Mouse (Mus musculus): Measurements from ENCODE around the gene Icam1. TPM values are rescaled to one million over a fixed set of nuclear protein-coding genes. Genes with fewer than 3 reads are reported as not detected.

The Icam1 gene
- polyA plus RNA-seq, 1 experiment from 2014 or later, result 13.9 TPM

DNA sequence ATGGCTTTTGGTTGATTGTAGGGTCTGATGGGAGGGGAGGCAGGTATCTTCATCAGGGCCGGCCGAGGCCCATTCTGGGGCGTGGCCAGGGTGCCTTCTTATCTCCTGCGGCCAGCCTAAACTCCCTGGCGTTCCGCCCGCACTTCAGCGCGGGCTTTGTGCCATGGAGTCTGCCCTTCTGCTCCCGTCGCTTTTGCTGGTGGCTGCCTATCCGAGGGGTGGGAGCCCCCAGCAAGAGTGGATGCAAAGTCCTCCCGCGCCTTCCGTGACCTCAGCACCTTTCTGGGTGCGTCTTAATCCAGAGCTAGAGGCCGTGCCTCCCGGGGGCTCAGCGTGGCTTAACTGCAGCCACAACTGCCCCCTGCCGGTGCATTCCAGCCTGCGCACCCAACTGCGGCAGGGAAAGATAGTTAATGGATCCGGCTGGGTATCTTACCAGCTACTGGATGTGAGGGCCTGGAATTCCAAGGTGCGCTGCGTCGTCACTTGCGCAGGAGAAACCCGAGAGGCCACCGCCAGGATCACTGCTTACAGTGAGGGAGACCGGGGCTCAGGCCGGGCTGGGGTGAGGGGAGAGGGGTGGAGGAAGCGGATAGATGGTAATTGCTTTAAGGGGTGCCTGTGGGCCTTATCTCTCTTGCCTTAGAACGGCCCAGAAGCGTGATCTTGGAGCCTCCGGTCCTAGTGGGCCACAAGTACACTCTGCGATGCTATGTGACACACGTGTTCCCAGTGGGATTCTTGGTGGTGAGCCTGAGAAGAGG is 13.7 kb downstream of the Icam1 start, which contains the start of gene Icam4:
Icam4 (plus strand) TSS at position 83 of the 764 bp plus-strand sequence.
- H3K4me3 ChIP-seq, result peak within 1 kb of the TSS; percentile 53
- H3K9me3 ChIP-seq, result no peaks in the 10 kb centered on the region
- H3K9ac ChIP-seq, result peak within 1 kb of the TSS; percentile 53; the same call in 1 of the 2 replicates
- peak within 1 kb of the TSS; percentile 94 for H3K4me2 ChIP-seq (replicated peaks)
- no peak within 1 kb of the TSS for H3K27ac ChIP-seq
- no peak for ATAC-seq (ENCODE audit: low FRiP score, low read depth)
- H3K27me3 ChIP-seq, result peaks cover 82% of the 10 kb centered on the region
- H3K36me3 ChIP-seq, result no peaks in the 10 kb centered on the region
- WGBS, result 2% methylated on average over 37 of the region's 37 CpGs
- H3K4me1 ChIP-seq, result peaks cover 46% of the 10 kb centered on the region

DNA sequence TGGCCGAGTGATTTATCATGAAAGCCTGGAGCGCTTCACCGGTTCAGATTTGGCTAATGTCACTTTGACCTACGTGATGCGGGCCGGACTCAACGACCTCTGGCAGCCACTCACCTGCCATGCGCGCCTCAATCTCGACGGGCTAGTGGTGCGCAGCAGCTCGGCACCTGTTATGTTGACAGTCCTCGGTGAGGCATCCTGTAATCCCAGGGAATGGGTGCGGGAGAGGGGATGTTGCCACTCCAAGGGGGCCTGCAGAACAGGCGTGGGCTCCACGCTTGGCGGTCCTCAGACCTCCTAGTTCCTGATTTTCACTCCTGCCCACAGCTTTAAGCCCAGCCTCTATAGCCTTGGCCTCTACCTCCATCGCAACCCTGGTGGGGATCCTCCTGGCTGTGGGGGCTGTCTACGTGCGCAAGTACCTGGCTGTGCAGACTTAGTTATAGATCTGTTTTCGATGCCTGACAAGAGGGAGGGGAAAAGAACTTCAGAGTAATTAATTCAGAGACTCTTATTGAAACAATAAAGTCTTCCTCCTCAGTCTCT is 14.3 kb downstream of the Icam1 start:
- Histone ChIP-seq H3K9me3 (no peaks in the 10 kb centered on the region), H3K9ac (no peak overlapping the region), H3K27me3 (peaks cover 88% of the 10 kb centered on the region), H3K4me3 (peak overlapping the region; percentile 53), H3K27ac (no peak overlapping the region), H3K4me1 (peaks cover 51% of the 10 kb centered on the region), H3K4me2 (replicated peaks) (peak overlapping the region; percentile 94), H3K36me3 (no peaks in the 10 kb centered on the region)
- 20% methylated on average over 22 of the region's 22 CpGs for WGBS
- no peak for ATAC-seq (ENCODE audit: low FRiP score, low read depth)

DNA sequence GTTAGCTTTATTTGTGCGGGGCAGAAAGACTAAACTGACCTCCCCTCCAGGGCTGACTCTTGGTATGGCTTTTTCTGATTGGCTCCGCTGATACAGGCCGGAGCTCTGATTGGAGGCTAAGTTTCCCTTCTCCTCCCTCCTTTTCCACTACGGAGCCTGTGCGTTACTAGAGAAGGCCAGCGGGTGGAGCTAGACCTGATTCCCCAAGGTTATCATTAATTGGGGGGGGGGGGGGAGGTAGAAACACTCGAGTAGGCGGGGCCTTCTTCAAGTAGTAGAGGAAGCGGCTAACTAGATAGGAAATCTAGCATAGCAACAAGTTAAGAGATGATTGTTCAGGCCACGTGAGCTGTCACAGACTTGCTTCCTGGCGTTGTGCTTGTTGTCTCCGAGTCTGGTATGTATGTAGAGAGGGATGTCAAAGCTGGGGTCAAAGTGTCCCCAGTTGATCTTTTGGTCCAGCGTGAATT is 15.0 kb downstream of the Icam1 start:
- Histone ChIP-seq H3K9me3 (no peaks in the 10 kb centered on the region), H3K36me3 (no peaks in the 10 kb centered on the region), H3K4me1 (peaks cover 51% of the 10 kb centered on the region), H3K27me3 (peaks cover 89% of the 10 kb centered on the region), H3K4me2 (replicated peaks) (peak overlapping the region; percentile 94), H3K9ac (no peak overlapping the region), H3K27ac (no peak overlapping the region; the same call in 1 of the 2 replicates), H3K4me3 (peak overlapping the region; percentile 53)
- WGBS, result under 1% methylated on average over 13 of the region's 13 CpGs
- 0 out of 2 replicates have a peak, but pooled peaks have one; percentile 55 for ATAC-seq (ENCODE audit: low FRiP score, low read depth)

DNA sequence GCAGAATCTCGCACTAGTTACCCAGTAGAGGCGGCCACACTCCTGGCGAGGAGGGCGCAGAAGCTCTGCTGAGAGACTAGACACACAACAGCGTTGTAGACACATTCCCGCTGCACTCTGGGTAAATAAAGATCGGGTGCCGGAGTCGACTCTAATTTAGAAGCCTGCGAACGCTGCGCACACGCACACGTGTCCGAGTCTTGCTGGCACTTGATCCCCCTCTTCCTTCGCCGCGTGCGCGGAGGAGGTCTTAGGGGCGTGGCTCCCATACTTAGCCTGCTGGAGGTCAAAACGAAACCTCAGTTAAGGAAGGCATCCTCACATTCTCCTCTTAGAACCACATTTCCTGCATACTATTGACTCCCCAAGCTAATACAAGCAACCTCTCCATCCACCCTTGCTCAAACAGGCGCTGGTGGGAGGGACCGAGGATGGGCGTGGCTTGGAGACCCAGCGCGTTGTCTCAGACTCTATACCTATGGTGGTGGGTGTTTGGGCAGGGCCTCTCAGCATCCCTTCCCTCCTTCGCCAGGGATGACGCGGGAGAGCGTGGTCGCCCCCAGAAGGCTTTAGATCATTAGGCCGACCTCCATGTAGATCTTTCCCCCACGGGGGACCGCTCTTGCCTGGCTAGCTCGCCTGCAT is 15.6 kb downstream of the Icam1 start:
- under 1% methylated on average over 36 of the region's 36 CpGs for WGBS
- Histone ChIP-seq H3K9me3 (no peaks in the 10 kb centered on the region), H3K9ac (peak overlapping the region; percentile 46; the same call in 1 of the 2 replicates), H3K27ac (no peak overlapping the region; the same call in 1 of the 2 replicates), H3K27me3 (peaks cover 93% of the 10 kb centered on the region), H3K4me2 (replicated peaks) (peak overlapping the region; percentile 94), H3K4me1 (peaks cover 55% of the 10 kb centered on the region), H3K36me3 (no peaks in the 10 kb centered on the region), H3K4me3 (peak overlapping the region; percentile 53)
- peak; percentile 21 for ATAC-seq (ENCODE audit: low FRiP score, low read depth)

DNA sequence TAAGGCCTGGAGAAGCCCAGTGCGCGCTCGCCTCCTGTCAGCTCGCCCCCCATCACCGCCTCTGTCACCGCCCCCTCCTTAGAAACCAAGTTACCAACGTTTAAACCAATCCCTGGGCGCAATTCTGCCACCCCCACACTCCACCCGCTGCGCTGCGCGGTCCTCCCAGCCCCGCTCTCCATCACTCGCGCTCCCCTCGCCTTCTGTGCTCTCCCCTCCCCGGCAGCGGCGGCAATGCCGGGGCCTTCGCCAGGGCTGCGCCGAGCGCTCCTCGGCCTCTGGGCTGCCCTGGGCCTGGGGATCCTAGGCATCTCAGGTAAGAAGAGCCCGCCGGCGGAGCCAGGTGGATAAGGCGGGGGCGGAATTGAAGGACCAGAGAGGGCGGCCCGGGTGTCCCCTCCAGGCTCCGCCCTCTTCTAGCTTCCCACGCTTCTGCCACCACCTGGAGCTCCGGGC is 16.1 kb downstream of the Icam1 start, which contains the start of gene Icam5:
Icam5 (plus strand) TSS at position 178 of the 456 bp plus-strand sequence.
- Histone ChIP-seq H3K27me3 (peaks cover 93% of the 10 kb centered on the region), H3K27ac (no peak within 1 kb of the TSS; the same call in 1 of the 2 replicates), H3K4me1 (peaks cover 60% of the 10 kb centered on the region), H3K36me3 (no peaks in the 10 kb centered on the region), H3K9me3 (no peaks in the 10 kb centered on the region), H3K4me2 (replicated peaks) (peak within 1 kb of the TSS; percentile 94), H3K4me3 (peak within 1 kb of the TSS; percentile 53), H3K9ac (peak within 1 kb of the TSS; percentile 61)
- 0% methylated on average over 35 of the region's 35 CpGs for WGBS
- ATAC-seq (ENCODE audit: low FRiP score, low read depth), result 0 out of 2 replicates have a peak, but pooled peaks have one; percentile 0

DNA sequence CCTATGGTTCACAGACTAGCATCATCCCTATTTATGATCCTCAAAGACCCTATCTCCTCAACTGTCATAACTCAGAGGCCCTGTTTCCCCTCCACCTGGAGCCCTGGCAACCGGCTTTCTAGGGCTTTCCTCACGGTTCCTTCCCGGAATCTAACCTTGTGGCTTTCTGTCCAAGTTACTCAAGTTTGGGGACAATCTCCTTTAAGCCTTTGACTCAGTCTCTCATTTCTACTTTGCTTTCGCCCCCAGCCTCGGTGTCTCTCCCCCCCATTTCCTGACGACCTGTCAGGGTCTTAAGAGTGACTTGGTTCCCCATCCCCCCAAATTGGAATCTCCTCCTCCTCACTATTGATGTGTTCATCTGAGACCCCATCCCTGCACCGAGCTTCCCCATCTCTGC is 16.7 kb downstream of the Icam1 start:
- peaks cover 66% of the 10 kb centered on the region for H3K4me1 ChIP-seq
- H3K27me3 ChIP-seq, result peaks cover 95% of the 10 kb centered on the region
- no peak overlapping the region for H3K27ac ChIP-seq
- peak overlapping the region; percentile 61; the same call in 1 of the 2 replicates for H3K9ac ChIP-seq
- peak overlapping the region; percentile 94 for H3K4me2 ChIP-seq (replicated peaks)
- H3K36me3 ChIP-seq, result no peaks in the 10 kb centered on the region
- no peaks in the 10 kb centered on the region for H3K9me3 ChIP-seq
- H3K4me3 ChIP-seq, result peak overlapping the region; percentile 53
- 1% methylated on average over 7 of the region's 7 CpGs for WGBS
- no peak for ATAC-seq (ENCODE audit: low FRiP score, low read depth)

DNA sequence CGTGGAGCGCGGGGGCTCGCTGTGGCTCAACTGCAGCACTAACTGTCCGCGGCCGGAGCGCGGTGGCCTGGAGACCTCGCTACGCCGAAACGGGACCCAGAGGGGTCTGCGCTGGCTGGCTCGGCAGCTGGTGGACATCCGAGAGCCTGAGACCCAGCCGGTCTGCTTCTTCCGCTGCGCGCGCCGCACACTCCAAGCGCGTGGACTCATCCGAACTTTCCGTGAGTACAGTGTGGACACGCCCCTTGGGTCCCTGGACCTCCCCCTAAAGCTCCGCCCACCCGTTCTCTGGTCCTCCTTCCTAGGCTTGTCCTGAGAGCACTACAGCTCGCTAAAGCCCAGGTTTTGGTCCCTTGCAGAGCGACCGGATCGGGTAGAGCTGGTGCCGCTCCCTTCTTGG is 17.4 kb downstream of the Icam1 start:
- Histone ChIP-seq H3K27ac (no peak overlapping the region), H3K4me3 (peak overlapping the region; percentile 53), H3K9ac (peak overlapping the region; percentile 61), H3K4me2 (replicated peaks) (peak overlapping the region; percentile 94), H3K9me3 (no peaks in the 10 kb centered on the region), H3K27me3 (peaks cover 96% of the 10 kb centered on the region), H3K36me3 (no peaks in the 10 kb centered on the region), H3K4me1 (peaks cover 71% of the 10 kb centered on the region)
- under 1% methylated on average over 34 of the region's 34 CpGs for WGBS
- peak; percentile 70 for ATAC-seq (ENCODE audit: low FRiP score, low read depth)

DNA sequence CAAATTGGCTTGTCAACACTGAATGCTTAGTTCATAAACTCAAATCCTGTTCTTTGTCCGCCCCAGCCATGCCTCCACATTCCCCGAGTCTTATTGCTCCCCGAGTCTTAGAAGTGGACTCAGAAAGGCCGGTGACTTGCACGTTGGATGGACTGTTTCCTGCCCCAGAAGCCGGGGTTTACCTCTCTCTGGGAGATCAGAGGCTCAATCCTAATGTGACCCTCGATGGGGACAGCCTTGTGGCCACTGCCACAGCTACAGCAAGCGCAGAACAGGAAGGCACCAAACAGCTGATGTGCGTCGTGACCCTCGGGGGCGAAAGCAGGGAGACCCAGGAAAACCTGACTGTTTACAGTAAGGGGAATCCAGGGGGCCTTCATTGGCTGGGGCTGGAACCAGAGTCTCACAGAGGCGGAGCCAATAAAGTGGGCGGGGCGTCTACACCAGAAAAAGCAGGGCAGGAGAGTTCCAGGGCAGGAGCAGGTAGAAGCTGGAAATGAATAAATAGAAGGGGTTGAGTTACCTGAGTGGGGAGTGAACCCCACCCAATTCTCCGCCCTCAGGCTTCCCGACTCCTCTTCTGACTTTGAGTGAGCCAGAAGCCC is 18.8 kb downstream of the Icam1 start:
- Histone ChIP-seq H3K4me1 (peaks cover 65% of the 10 kb centered on the region), H3K4me2 (replicated peaks) (no peak overlapping the region), H3K9me3 (0 out of 2 replicates have a peak, but pooled peaks cover 5% of the 10 kb centered on the region), H3K36me3 (no peaks in the 10 kb centered on the region), H3K4me3 (0 out of 2 replicates have a peak overlapping the region, but pooled peaks have one; percentile 1), H3K9ac (no peak overlapping the region), H3K27me3 (peaks cover 96% of the 10 kb centered on the region), H3K27ac (no peak overlapping the region)
- no peak for ATAC-seq (ENCODE audit: low FRiP score, low read depth)
- 2% methylated on average over 17 of the region's 17 CpGs for WGBS

DNA sequence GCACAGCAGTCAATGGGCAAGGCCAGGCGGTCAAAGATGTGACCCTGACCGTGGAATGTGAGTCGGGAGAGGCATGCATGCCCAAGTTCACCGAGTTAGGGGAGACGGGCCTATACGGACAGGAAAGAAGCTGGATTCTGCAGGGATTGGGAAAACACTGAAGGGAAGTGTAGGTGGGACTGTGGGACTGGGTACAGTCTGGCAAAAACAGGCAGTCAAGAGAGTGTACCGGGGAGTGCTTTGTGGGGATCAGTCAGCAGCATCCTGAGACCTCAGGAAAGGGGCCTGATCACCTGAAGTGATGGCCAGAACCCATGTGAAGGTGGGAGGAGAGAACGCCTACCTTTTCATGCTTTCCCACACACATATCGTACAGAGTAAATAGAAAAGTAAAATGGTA is 19.8 kb downstream of the Icam1 start:
- H3K27ac ChIP-seq, result no peak overlapping the region
- no peak for ATAC-seq (ENCODE audit: low FRiP score, low read depth)
- H3K27me3 ChIP-seq, result peaks cover 96% of the 10 kb centered on the region
- peak overlapping the region; percentile 3; the same call in 1 of the 2 replicates for H3K4me3 ChIP-seq
- no peak overlapping the region for H3K9ac ChIP-seq
- no peaks in the 10 kb centered on the region for H3K36me3 ChIP-seq
- WGBS, result 25% methylated on average over 9 of the region's 9 CpGs
- H3K4me1 ChIP-seq, result peaks cover 55% of the 10 kb centered on the region
- 0 out of 2 replicates have a peak, but pooled peaks cover 5% of the 10 kb centered on the region for H3K9me3 ChIP-seq
- no peak overlapping the region for H3K4me2 ChIP-seq (replicated peaks)

DNA sequence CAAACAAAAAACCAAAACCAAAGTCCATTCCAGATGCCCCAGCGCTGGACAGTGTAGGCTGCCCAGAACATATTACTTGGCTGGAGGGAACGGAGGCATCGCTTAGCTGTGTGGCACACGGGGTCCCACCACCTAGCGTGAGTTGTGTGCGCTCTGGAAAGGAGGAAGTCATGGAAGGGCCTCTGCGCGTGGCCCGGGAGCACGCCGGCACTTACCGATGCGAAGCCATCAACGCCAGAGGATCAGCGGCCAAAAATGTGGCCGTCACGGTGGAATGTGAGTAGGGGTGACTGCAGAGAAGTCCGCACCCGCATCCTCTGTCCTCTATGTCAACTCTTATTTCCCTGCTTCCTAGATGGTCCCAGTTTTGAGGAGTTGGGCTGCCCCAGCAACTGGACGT is 20.4 kb downstream of the Icam1 start:
- Histone ChIP-seq H3K4me1 (peaks cover 50% of the 10 kb centered on the region), H3K27ac (no peak overlapping the region), H3K4me3 (no peak overlapping the region; the same call in 1 of the 2 replicates), H3K9ac (no peak overlapping the region), H3K27me3 (peaks cover 95% of the 10 kb centered on the region), H3K4me2 (replicated peaks) (no peak overlapping the region), H3K36me3 (no peaks in the 10 kb centered on the region), H3K9me3 (0 out of 2 replicates have a peak, but pooled peaks cover 5% of the 10 kb centered on the region)
- WGBS, result 9% methylated on average over 20 of the region's 20 CpGs
- ATAC-seq (ENCODE audit: low FRiP score, low read depth), result no peak

DNA sequence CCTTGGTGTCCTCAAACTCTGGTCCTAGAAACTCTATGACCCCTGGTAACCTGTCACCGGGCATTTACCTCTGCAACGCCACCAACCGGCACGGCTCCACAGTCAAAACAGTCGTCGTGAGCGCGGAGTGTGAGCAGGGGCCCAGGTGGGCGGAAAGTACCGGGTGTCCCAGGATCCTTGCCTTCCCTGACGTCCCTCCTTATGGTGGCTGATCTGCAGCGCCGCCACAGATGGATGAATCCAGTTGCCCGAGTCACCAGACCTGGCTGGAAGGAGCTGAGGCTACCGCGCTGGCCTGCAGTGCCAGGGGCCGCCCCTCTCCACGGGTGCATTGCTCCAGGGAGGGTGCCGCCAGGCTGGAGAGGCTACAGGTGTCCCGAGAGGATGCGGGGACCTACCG is 20.9 kb downstream of the Icam1 start:
- Histone ChIP-seq H3K4me1 (peaks cover 45% of the 10 kb centered on the region), H3K27ac (no peak overlapping the region), H3K4me2 (replicated peaks) (peak overlapping the region; percentile 70), H3K9me3 (0 out of 2 replicates have a peak, but pooled peaks cover 5% of the 10 kb centered on the region), H3K27me3 (peaks cover 91% of the 10 kb centered on the region), H3K4me3 (peak overlapping the region; percentile 45), H3K36me3 (no peaks in the 10 kb centered on the region), H3K9ac (no peak overlapping the region)
- 3% methylated on average over 22 of the region's 22 CpGs for WGBS
- ATAC-seq (ENCODE audit: low FRiP score, low read depth), result no peak

All from limb, embryonic 13.5 days (tissue).